Mouse (Mus musculus) MEL (cell line): Measurements from ENCODE around the gene Snx29. TPM values are rescaled to one million over a fixed set of nuclear protein-coding genes. Genes with fewer than 3 reads are reported as not detected.

ENCODE experiments used
- DNase-seq: peaks from one replicate; pipeline ENCODE4 v3.0.0; 2011; ENCODE audit warnings: low read depth, low spot score
- H3K27ac ChIP-seq: 2 replicates; pipeline ENCODE4 v1.5.1; 2012; ENCODE audit warnings: low read depth, mild to moderate bottlenecking, control low read depth, low read length, moderate library complexity; ENCODE audit not compliant: control insufficient read depth
- H3K27me3 ChIP-seq, 2 experiments: fragments of 150-350 bp in 1 of 2; sonication (generic) in 1 of 2; 2 replicates each; pipeline ENCODE4 v1.6.1; 2012; ENCODE audit warnings: low read length in 2 of 2, mild to moderate bottlenecking in 2 of 2, improper control_type of control experiment in 1 of 2, moderate library complexity in 1 of 2; ENCODE audit not compliant: insufficient read depth in 2 of 2, control insufficient read depth in 1 of 2
- H3K36me3 ChIP-seq, 2 experiments: 2 replicates each; pipeline ENCODE4 v1.6.1; 2012 to 2014; ENCODE audit warnings: low read length in 2 of 2, improper control_type of control experiment in 1 of 2, inconsistent platforms in 1 of 2, mild to moderate bottlenecking in 1 of 2; ENCODE audit not compliant: insufficient read depth in 2 of 2, control insufficient read depth in 1 of 2
- H3K4me1 ChIP-seq, 2 experiments: fragments of 150-350 bp in 1 of 2; sonication (generic) in 1 of 2; 2 replicates each; pipeline ENCODE4 v1.6.1; 2012; ENCODE audit warnings: low read length in 2 of 2, improper control_type of control experiment in 1 of 2, mild to moderate bottlenecking in 1 of 2; ENCODE audit not compliant: insufficient read depth in 2 of 2, control insufficient read depth in 1 of 2
- H3K4me3 ChIP-seq, 2 experiments: fragments of 150-350 bp in 1 of 2; sonication (generic) in 1 of 2; 2 replicates each; pipeline ENCODE4 v1.5.1; 2012; ENCODE audit warnings: low read depth in 2 of 2, low read length in 2 of 2, mild to moderate bottlenecking in 2 of 2, moderate library complexity in 2 of 2, control low read depth in 1 of 2, improper control_type of control experiment in 1 of 2; ENCODE audit not compliant: control insufficient read depth in 1 of 2, insufficient read depth in 1 of 2
- H3K79me2 ChIP-seq: 2 replicates; pipeline ENCODE4 v1.6.1; 2012; ENCODE audit warnings: mild to moderate bottlenecking, low read length, moderate library complexity; ENCODE audit not compliant: control insufficient read depth, poor library complexity, insufficient read depth
- H3K9ac ChIP-seq: 2 replicates; pipeline ENCODE4 v1.6.1; 2012; ENCODE audit warnings: low read depth, mild to moderate bottlenecking, control low read depth, low read length, moderate library complexity; ENCODE audit not compliant: control insufficient read depth, poor library complexity, severe bottlenecking
- H3K9me3 ChIP-seq: fragments of 150-350 bp; sonication (generic); replicated peaks from 2 replicates; pipeline ENCODE4 v1.6.1; 2012; ENCODE audit warnings: mild to moderate bottlenecking, low read length, improper control_type of control experiment, moderate library complexity; ENCODE audit not compliant: insufficient read depth
- CHD1 ChIP-seq: IDR thresholded peaks from 2 replicates; pipeline ENCODE4 v1.6.1; 2012; ENCODE audit warnings: low read depth, mild to moderate bottlenecking, inconsistent platforms, low read length, improper control_type of control experiment
- CHD2 ChIP-seq: IDR thresholded peaks from 2 replicates; pipeline ENCODE4 v1.6.1; 2011; ENCODE audit warnings: low read length, improper control_type of control experiment
- CTCF ChIP-seq, 3 experiments: IDR thresholded peaks in 2 of 3; conservative IDR thresholded peaks in 1 of 3; 2 replicates each; pipeline ENCODE4 v1.5.1; 2011 to 2012; ENCODE audit warnings: low read length in 3 of 3, low read depth in 2 of 3, mild to moderate bottlenecking in 2 of 3, improper control_type of control experiment in 1 of 3, inconsistent platforms in 1 of 3, mixed read lengths in 1 of 3, moderate library complexity in 1 of 3; ENCODE audit not compliant: control insufficient read depth in 1 of 3, insufficient read depth in 1 of 3, poor library complexity in 1 of 3, severe bottlenecking in 1 of 3
- ELF1 ChIP-seq: IDR thresholded peaks from 2 replicates; pipeline ENCODE4 v1.6.1; 2014; ENCODE audit warnings: low read depth, mild to moderate bottlenecking, inconsistent platforms, low read length, improper control_type of control experiment, moderate library complexity
- GATA1 ChIP-seq: IDR thresholded peaks from 2 replicates; pipeline ENCODE4 v1.6.1; 2011; ENCODE audit warnings: low read depth, low read length, improper control_type of control experiment
- HCFC1 ChIP-seq: IDR thresholded peaks from 2 replicates; pipeline ENCODE4 v1.6.1; 2012; ENCODE audit warnings: low read depth, mild to moderate bottlenecking, inconsistent platforms, low read length, improper control_type of control experiment, moderate library complexity
- KAT2A ChIP-seq: conservative IDR thresholded peaks from 2 replicates; pipeline ENCODE4 v1.6.1; 2012; ENCODE audit warnings: low read depth, low read length, improper control_type of control experiment, inconsistent platforms
- MAX ChIP-seq: IDR thresholded peaks from 2 replicates; pipeline ENCODE4 v1.6.1; 2011; ENCODE audit warnings: low read length, improper control_type of control experiment
- MAZ ChIP-seq: IDR thresholded peaks from 2 replicates; pipeline ENCODE4 v1.6.1; 2012; ENCODE audit warnings: low read depth, mild to moderate bottlenecking, inconsistent platforms, low read length, improper control_type of control experiment
- MYC ChIP-seq: IDR thresholded peaks from 2 replicates; pipeline ENCODE4 v1.6.1; 2011; ENCODE audit warnings: low read depth, mild to moderate bottlenecking, low read length, improper control_type of control experiment, moderate library complexity
- NELFE ChIP-seq: IDR thresholded peaks from 2 replicates; pipeline ENCODE4 v1.6.1; 2011; ENCODE audit warnings: low read depth, low read length, improper control_type of control experiment
- POLR2AphosphoS5 ChIP-seq: IDR thresholded peaks from 2 replicates; pipeline ENCODE4 v1.6.1; 2012; ENCODE audit warnings: low read depth, borderline replicate concordance, mild to moderate bottlenecking, inconsistent platforms, low read length, moderate library complexity, mixed read lengths
- RAD21 ChIP-seq: IDR thresholded peaks from 2 replicates; pipeline ENCODE4 v1.6.1; 2011; ENCODE audit warnings: mild to moderate bottlenecking, low read depth, low read length, improper control_type of control experiment
- RCOR1 ChIP-seq: IDR thresholded peaks from 2 replicates; pipeline ENCODE4 v1.6.1; 2012; ENCODE audit warnings: low read depth, mild to moderate bottlenecking, inconsistent platforms, low read length, improper control_type of control experiment
- SIN3A ChIP-seq: IDR thresholded peaks from 2 replicates; pipeline ENCODE4 v1.6.1; 2012; ENCODE audit warnings: low read length, improper control_type of control experiment, inconsistent platforms
- SMC3 ChIP-seq: IDR thresholded peaks from 2 replicates; pipeline ENCODE4 v1.6.1; 2011; ENCODE audit warnings: low read depth, low read length, improper control_type of control experiment
- TAL1 ChIP-seq: IDR thresholded peaks from 2 replicates; pipeline ENCODE4 v1.6.1; 2012; ENCODE audit warnings: mild to moderate bottlenecking, inconsistent platforms, low read length, moderate library complexity, mixed read lengths
- TBP ChIP-seq: IDR thresholded peaks from 2 replicates; pipeline ENCODE4 v1.8.0; 2011; ENCODE audit warnings: low read depth, low read length, improper control_type of control experiment
- ZC3H11A ChIP-seq: IDR thresholded peaks from 2 replicates; pipeline ENCODE4 v1.6.1; 2012; ENCODE audit warnings: low read depth, mild to moderate bottlenecking, inconsistent platforms, low read length, improper control_type of control experiment
- ZKSCAN1 ChIP-seq: IDR thresholded peaks from 2 replicates; pipeline ENCODE4 v1.6.1; 2012; ENCODE audit warnings: low read depth, mild to moderate bottlenecking, inconsistent platforms, low read length, improper control_type of control experiment, moderate library complexity
- polyA plus RNA-seq, 2 experiments: library from polyadenylated mRNA; stranded (reverse) in 1 of 2; unstranded in 1 of 2; fragments of >175 nt in 1 of 2; fragments of >200 nt in 1 of 2; gene quantifications; 2 replicates each; pipeline versions ENCODE4 v1.2.1 to v1.2.4; 2012; ENCODE audit warnings: low replicate concordance in 2 of 2, low read depth in 1 of 2; ENCODE audit not compliant: insufficient read length in 2 of 2, insufficient read depth in 1 of 2, missing spikeins in 1 of 2
- total RNA-seq: library from RNA; depleted of rRNA; stranded (reverse); fragments of 300-350 nt; gene quantifications from 2 replicates; pipeline ENCODE4 v1.2.3, GENCODE M21; 2012

The Snx29 gene
- total and polyA plus RNA-seq, 3 experiments: 0.72 to 0.73 TPM; not detected in 1

DNA sequence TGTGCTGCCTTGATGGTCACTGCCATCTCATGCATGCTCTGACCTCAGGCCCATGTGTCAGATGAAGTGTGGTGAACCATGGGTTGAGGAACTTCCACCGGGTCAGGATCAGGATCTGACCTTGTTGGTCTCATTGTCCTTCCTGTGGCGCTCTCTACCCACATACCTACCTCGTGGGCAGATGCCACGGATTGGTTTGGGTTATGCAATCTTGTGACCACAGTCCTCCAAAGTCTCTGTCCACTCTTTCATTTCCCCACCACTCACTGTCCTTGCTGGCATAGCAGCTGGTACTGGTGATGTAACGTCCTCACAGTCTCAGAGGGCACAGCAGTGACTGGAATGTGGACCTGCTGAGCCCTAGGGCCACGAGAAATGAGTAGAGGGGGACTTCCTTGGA lies 343.2 kb downstream of the Snx29 start:
- H3K4me1 ChIP-seq: no peaks in the 10 kb centered on the region
- H3K27me3 ChIP-seq: no peaks in the 10 kb centered on the region
- no peak for DNase-seq
- H3K79me2 ChIP-seq: no peaks in the 10 kb centered on the region
- H3K27ac ChIP-seq: no peak overlapping the region
- no peaks in the 10 kb centered on the region for H3K9me3 ChIP-seq
- H3K9ac ChIP-seq: no peak overlapping the region
- no peaks in the 10 kb centered on the region for H3K36me3 ChIP-seq
- TF ChIP-seq RAD21: no peak
- TF ChIP-seq TBP: no peak
- no peak for TF ChIP-seq SMC3
- no peak for TF ChIP-seq MAX
- no peak overlapping the region for H3K4me3 ChIP-seq

- Histone ChIP-seq H3K79me2 (no peaks in the 10 kb centered on the region), H3K4me3 (no peak overlapping the region), H3K9me3 (no peaks in the 10 kb centered on the region), H3K27me3 (no peaks in the 10 kb centered on the region), H3K9ac (no peak overlapping the region), H3K27ac (no peak overlapping the region), H3K36me3 (no peaks in the 10 kb centered on the region)
- DNase-seq: no peak
- TF ChIP-seq KAT2A: no peak
- no peak for TF ChIP-seq RAD21
- TF ChIP-seq SIN3A: no peak
- TF ChIP-seq GATA1: no peak
- TF ChIP-seq CHD2: no peak
- no peak for TF ChIP-seq RCOR1
- no peak for TF ChIP-seq SMC3
- no peak for TF ChIP-seq MYC
- no peak for TF ChIP-seq TBP
- no peak for TF ChIP-seq ELF1
- no peak for TF ChIP-seq CTCF (IDR thresholded peaks at IDR 0.05 in 2 of 3, conservative IDR thresholded peaks at IDR 0.05 in 1 of 3; ENCODE audit: control insufficient read depth in 1 of 3, insufficient read depth in 1 of 3, low read depth in 2 of 3, low read length in 3 of 3, poor library complexity in 1 of 3, severe bottlenecking in 1 of 3)
- TF ChIP-seq TAL1: no peak
- no peak for TF ChIP-seq ZKSCAN1
- no peak for TF ChIP-seq NELFE
- TF ChIP-seq MAZ: no peak
- no peak for TF ChIP-seq CHD1
- TF ChIP-seq ZC3H11A: no peak
- TF ChIP-seq POLR2AphosphoS5: no peak
- no peak for TF ChIP-seq HCFC1
- TF ChIP-seq, all 39 proteins: peak for 0
- H3K4me1 ChIP-seq: no peaks in the 10 kb centered on the region
Measured at GRCm38 (mm10) chr16:11668375-11668774, 345.7 kb downstream of the Snx29 start.
